Mouse (Mus musculus): ENCODE results near the gene Lcat.

DNA sequence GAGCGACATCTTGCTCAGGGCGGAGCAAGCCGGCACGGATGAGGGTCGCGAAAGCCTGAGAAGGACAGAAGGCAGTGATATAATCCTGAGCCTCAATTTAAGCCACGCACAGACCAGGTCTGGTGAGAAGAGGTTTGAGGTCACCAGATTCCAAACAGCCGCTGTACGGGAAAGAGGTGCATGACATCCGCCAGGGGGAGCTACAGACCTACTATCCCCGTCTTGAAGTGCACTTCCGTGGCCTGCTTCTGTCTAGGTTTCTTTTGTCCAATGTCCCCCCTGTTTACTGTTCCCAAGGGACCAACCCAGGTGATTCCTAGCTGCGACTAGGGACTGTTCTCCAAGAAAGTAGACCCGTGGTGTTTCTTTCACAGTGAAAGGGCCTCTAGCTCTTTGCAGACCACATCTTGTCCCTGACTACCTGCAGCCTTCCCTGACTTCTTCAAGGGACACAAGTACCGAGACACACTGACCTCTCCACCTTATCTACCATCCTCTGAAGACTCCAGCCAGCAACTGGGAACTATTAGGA is 47.7 kb upstream of the Lcat start, which contains the start of gene Dus2:
- TF ChIP-seq CTCF (IDR thresholded peaks at IDR 0.05; ENCODE audit: borderline replicate concordance, insufficient read depth, low read depth, low read length): peak; percentile 98
- TF ChIP-seq POLR2A (IDR thresholded peaks at IDR 0.05; ENCODE audit: borderline replicate concordance, insufficient read depth, low read length): no peak
